In the genomic region with DNA sequence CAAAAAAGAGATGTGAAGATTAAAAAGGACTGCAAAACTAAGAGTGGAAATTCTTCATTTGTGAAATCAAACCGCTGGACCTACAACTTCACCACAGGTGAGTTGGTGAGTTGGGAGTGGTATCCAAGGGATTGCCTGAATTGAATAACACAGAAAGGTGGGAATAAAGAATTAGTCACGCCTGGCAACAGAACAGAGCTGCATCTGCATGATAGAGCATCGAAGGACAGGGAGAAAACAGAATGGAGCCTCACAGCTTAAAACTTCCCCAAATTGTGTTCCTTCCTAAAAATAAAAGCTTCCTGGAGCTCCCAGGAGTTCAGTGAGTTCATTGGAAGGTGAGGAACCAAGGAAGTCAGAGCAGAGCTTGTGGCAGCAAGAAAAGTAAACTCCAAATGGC, we compare ENCODE assay signal across 23 mouse cellular contexts.
"Had no signal": no experiment of that assay in that cellular context is flagged by ENCODE, and none has a peak within 500 bp of the region (broad histone marks: within the 10 kb centered on the region; RNA-seq: fewer than 3 reads in every experiment).

No protein-coding gene starts in this region.

- H3K27ac ChIP-seq: embryonic facial prominence, embryonic 10.5 days; embryonic facial prominence, embryonic 12.5 days; embryonic facial prominence, embryonic 13.5 days; embryonic facial prominence, embryonic 15.5 days; forebrain, embryonic 10.5 days; forebrain, embryonic 12.5 days; forebrain, embryonic 13.5 days; forebrain, embryonic 15.5 days; gastrocnemius, adult 2 months; heart, embryonic 10.5 days had no signal

- H3K9ac ChIP-seq: embryonic facial prominence, embryonic 12.5 days; embryonic facial prominence, embryonic 13.5 days; embryonic facial prominence, embryonic 15.5 days; forebrain, embryonic 12.5 days; forebrain, embryonic 13.5 days; forebrain, embryonic 15.5 days; forebrain, postnatal 0 days; heart, embryonic 12.5 days had no signal

- H3K27me3 ChIP-seq: embryonic facial prominence, embryonic 12.5 days; embryonic facial prominence, embryonic 13.5 days; embryonic facial prominence, embryonic 15.5 days; forebrain, embryonic 13.5 days; forebrain, embryonic 15.5 days; heart, embryonic 12.5 days had no signal

- H3K4me1 ChIP-seq: embryonic facial prominence, embryonic 12.5 days; embryonic facial prominence, embryonic 13.5 days; embryonic facial prominence, embryonic 15.5 days; heart, embryonic 10.5 days; heart, embryonic 12.5 days had no signal

- DNase-seq: cerebellum, postnatal 14 days; cerebellum, postnatal 25 days; cerebellum, postnatal 36 days; embryo, embryonic 11 days; forebrain, postnatal 0 days; gastrocnemius, adult 2 months; gastrocnemius, postnatal 10 days; gastrocnemius, postnatal 14 days; gastrocnemius, postnatal 25 days; gastrocnemius, postnatal 36 days; heart, adult 11 months; heart, adult 18-20 months had no signal

- H3K4me3 ChIP-seq: embryonic facial prominence, embryonic 10.5 days; embryonic facial prominence, embryonic 12.5 days; embryonic facial prominence, embryonic 13.5 days; embryonic facial prominence, embryonic 15.5 days; erythroblast, embryonic 14.5 days; forebrain, embryonic 10.5 days; forebrain, embryonic 12.5 days; forebrain, embryonic 13.5 days; forebrain, embryonic 15.5 days; gastrocnemius, adult 2 months; heart, embryonic 10.5 days; heart, embryonic 12.5 days had no signal

- H3K36me3 ChIP-seq: embryonic facial prominence, embryonic 10.5 days; embryonic facial prominence, embryonic 12.5 days; embryonic facial prominence, embryonic 13.5 days; embryonic facial prominence, embryonic 15.5 days; forebrain, embryonic 10.5 days; forebrain, embryonic 12.5 days; forebrain, embryonic 15.5 days had no signal

- H3K9me3 ChIP-seq: embryonic facial prominence, embryonic 10.5 days; embryonic facial prominence, embryonic 12.5 days; embryonic facial prominence, embryonic 13.5 days; embryonic facial prominence, embryonic 15.5 days; forebrain, embryonic 10.5 days; forebrain, embryonic 12.5 days; forebrain, embryonic 13.5 days; forebrain, embryonic 15.5 days; heart, embryonic 10.5 days; heart, embryonic 12.5 days had no signal
